Mouse (Mus musculus) layer of hippocampus, postnatal 25 days (tissue): ENCODE results near the gene Dgkh. TPM values are rescaled to one million over a fixed set of nuclear protein-coding genes. Genes with fewer than 3 reads are reported as not detected.
A peak's percentile ranks its signal among the peaks of the same experiment; 100 is the strongest.

ENCODE experiments used
- DNase-seq, 2 experiments: peaks; one replicate each; pipeline ENCODE4 v3.0.0; 2022; ENCODE audit warnings: mixed read lengths in 2 of 2, low spot score in 1 of 2; ENCODE audit errors: extremely low spot score in 1 of 2
- total RNA-seq, 2 experiments: library from RNA; stranded (reverse); gene quantifications; 2 replicates each; pipeline ENCODE4 v1.2.3; 2021

Dgkh gene
- total RNA-seq, 2 experiments from 2014 or later = 95.6 to 118 TPM

GRCm38 (mm10) chr14:78686701-78687100 is 45.9 kb downstream of the Dgkh start:
- no peak for DNase-seq

- DNase-seq = no peak
These were observed 48.4 kb downstream of the Dgkh start for GRCm38 (mm10) chr14:78684171-78684570.

GRCm38 (mm10) chr14:78678981-78679380 is 53.6 kb downstream of the Dgkh start:
- DNase-seq = no peak

DNA sequence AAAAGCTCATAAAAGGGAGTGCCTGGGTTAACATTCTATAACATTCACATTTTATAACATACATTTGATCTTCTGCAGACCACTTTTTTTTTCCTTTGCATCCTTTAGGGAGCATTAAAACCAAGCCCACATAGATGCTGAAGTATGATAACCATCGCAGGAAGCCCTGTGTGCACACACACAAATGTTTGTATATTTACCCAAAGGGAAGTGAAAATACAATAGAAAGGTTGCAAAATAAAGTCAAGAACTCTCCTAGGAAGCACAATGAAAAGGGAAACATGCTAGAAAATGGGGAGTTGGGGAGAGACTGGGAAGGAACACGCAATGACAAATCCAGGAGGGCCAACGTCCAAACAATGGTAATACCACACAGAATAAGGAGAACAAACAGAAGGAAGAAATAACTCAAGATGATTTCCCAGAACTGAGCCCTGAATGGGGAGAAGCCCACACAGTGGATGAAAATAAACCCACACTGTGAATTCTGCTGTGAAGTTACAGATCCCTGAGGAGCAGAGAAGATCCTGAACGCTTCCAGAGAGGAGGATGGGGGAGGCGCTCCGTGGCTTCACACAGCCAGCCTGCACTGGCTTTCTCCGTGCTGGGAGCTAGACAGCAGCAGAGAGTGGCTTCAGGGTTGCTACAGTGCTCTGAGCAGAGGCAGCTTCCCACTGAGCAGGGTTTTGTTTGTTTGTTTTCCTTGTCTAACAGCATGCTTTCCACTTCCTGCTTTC is 54.6 kb downstream of the Dgkh start:
- peak in 1 of 2 experiments; percentile 27 for DNase-seq

DNA sequence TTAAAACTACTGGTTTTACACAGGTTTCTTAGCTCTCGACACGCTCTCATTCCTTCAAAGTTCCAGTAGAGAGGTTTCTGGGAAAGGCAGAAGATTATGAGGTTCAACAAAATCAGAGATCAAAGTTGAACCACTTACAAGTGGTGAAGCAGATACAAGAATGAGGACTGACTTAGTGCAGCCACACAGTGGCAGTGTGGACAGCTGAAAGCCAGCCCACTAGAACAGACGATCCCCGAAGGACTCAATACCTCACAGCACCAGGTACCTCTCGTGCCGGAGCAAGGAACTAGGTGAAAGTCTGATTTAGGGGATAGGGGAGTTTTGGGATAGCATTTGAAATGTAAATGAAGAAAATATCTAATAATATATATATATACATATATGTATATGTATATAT is 56.1 kb downstream of the Dgkh start:
- no peak for DNase-seq

DNA sequence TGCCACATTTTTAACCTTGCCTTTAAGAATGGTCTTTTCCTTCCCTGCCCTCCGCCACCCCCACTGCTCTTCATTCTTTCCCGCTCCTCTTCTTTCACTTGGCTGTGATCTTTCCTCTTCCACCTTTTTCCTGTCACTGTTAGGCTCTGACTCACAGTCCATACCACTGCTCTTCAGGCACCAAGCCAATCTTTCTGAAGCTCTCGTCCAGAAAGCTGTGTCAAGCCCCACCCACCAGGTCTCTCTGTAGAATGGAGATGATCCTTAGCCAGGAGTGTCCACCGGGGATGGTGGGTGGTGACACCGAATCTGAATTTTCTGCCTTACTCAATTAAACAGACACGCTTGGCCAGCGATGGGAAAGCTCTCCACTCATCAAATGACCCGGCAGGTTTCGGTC is 58.0 kb downstream of the Dgkh start:
- DNase-seq = no peak

DNA sequence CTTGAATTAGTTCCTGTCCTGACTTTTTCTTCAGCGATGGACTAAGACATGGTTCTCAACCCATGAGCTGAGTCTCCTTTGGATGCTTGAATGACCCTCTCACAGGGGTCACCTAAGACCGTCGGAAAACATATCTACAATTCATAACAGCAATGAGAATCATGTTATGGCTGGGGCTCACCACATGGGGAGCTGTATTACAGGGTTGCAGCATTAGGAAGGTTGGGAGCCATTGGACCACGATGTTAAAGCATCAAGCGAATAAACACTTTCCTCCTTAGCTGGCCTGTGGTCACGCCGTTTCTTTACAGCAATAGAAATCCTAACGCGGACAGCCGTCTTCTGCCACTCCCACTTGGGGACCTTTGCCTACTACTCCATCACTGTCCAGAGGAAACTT is 62.6 kb downstream of the Dgkh start:
- no peak for DNase-seq

DNA sequence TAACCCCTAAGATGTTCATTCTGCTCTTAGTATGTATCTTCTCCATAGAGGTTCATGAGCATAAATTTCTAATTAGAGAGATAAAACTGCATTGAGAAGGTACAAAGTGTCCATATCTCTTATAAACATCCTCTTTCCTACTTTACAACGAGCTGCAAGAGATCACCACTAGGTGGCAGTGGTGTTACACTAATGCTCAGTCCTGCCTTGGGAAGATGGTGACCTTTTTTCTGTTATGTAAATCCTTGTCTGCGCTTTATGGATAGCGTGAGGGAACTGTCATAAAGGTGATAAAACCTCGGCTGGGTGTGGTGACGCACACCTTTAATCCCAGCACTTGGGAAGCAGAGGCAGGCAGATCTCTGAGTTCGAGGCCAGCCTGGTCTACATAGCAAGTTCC is 64.3 kb downstream of the Dgkh start:
- peak; percentile 48 to 82 for DNase-seq

DNA sequence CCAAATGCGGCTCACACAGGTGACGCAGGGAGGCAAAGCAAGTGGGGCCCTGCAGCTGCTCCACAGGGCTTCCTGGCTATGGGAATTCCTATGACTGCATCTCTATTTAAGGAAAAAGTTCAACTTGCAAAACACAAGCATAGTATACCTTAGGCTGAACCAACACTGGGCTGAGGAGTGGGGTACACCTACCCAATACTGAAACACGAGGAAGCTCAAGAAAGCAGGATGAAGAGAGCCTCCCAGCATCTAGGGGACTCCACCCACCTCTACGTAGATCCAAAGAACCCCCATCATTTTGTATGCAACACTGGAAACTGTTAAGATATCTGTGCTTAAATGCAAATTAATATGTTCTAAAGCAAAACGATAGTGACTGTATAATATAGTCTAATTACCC is 64.8 kb downstream of the Dgkh start:
- no peak for DNase-seq

DNA sequence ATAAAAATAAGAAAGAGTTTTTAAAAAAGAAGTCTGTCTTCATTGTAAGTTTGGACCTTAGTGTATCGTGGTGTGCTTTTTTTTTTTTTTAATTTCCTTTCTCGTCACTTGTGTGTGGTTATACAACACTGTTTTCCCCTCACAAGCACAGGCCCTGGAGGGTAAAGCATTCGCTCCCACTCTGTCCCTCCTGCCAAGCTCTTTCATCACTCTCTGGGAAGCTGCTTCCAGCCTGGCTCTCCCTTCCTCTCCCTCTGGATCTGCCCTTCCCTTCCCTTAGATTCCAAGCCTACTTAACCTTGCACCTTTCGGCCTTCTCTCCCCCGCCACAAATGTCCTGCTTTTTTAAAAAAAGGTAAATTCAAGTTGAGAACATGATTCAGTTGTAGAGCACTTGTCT is 69.9 kb downstream of the Dgkh start:
- DNase-seq = no peak

DNA sequence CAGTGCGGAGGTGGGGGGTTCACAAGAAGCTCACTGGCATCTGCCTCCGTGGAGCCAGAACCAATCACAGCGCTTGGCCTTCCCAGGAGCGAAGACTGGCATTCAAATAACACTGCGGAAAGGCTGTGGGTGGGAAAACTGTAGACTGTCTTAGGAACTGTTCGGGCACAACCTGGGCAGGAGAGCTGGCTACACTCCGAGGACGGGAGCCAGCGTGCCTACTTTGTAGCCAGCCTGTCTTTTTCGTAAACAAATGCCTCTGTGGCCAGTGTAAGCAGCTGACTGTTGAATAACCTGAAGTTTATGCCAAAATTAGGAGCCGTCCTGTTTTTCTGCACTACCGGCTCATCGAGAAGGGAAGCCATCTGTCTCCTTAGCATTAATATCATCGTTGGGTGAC is 71.1 kb downstream of the Dgkh start:
- no peak for DNase-seq

GRCm38 (mm10) chr14:78658697-78659096 is 73.9 kb downstream of the Dgkh start:
- DNase-seq = no peak

GRCm38 (mm10) chr14:78656832-78657626 is 75.5 kb downstream of the Dgkh start:
- no peak for DNase-seq

GRCm38 (mm10) chr14:78654939-78655556 is 77.5 kb downstream of the Dgkh start:
- no peak for DNase-seq

- DNase-seq = no peak
These were observed 78.4 kb downstream of the Dgkh start for GRCm38 (mm10) chr14:78654196-78654595.

GRCm38 (mm10) chr14:78653333-78653732 is 79.2 kb downstream of the Dgkh start:
- DNase-seq = no peak

- no peak for DNase-seq
These were observed 80.9 kb downstream of the Dgkh start for GRCm38 (mm10) chr14:78651696-78652095.

DNA sequence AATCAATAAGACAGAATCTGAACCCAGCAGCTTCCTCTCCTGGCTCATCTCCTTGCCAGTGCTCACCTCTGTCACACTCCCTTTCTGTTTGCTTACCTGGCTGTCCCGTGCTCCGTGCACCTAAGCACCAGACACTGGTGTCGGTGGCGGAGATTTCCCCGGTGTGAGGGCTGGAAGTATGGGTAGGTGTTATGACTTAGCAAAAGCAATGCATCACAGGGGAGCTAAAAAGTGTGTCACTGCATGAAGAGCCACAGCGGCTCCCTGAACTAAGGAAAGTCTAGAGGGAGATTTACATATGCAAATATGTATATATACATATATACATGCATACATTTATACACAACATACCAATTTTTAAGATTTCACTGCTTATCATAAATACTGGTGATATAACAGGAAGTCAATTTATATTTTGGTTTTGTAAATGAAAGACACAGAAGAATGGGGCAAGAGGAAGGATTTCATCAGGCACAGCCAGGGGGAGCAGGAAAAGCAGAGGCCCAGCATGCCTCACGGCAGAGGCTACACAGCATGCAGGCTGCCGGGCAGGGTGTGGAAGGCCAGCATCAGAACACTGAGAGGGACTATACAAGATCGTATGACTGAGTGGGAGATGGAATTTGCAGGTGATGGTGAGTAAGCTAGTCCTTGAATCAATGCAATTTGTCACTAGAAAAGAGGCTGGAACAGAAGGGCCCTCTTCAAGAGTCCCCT is 82.0 kb downstream of the Dgkh start:
- no peak for DNase-seq

- DNase-seq = no peak
These were observed 82.9 kb downstream of the Dgkh start for GRCm38 (mm10) chr14:78649525-78650274.

DNA sequence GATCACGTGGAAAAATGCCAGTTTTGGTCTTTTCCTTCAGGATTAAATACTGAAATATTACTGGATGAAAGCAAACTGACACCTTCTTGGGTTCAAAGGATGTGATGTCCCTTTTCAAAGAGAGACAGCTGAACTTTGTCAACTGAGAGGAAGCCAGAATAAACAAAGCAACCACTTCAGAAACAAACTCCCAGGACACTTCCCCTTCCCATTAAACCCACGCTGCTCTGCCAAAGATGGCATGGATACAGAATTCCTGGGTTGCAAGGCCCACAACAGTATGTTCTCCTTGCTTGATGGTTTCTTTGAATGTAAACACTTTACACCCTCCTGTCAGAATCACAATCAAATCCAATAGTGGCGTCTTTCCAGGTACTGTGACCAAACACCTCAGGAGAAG is 87.0 kb downstream of the Dgkh start:
- DNase-seq = no peak
